In the genomic region with DNA sequence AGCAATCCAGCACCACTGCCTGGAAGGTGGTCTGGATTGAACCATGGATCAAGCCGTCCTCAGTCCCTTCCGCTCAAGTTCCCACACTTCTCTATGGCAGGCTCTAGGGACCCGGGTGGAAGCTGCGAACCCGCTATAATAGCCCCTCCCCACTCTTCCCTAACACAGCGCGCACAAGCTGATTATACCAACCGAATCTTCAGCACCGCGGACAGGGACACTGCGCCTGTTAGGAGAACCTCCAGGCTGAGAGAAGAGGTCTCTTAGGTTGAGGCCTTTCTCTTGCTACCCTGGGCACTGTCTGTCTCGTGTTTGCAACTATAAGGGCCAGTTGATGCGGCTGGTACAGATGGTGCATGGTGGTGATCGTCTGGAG, we compare ENCODE assay signal across 10 mouse cellular contexts. TPM values are rescaled to one million over a fixed set of nuclear protein-coding genes. Genes with fewer than 3 reads are reported as not detected.
A peak's percentile ranks its signal among the peaks of the same experiment; 100 is the strongest.
DNase-seq lines count a peak whose midpoint lies in the region; ATAC-seq and TF ChIP-seq lines count a peak whose summit lies in the region.
"Had no signal": no experiment of that assay in that cellular context is flagged by ENCODE, and none has a peak within 500 bp of the region (broad histone marks: within the 10 kb centered on the region; RNA-seq: fewer than 3 reads in every experiment).

No protein-coding gene starts in this region.

- DNase-seq in cerebellum, adult 11-12 months, result peak; percentile 36
- no peak for DNase-seq in cerebellum, adult 8-10 months
- peak; percentile 25 for DNase-seq in Patski (ENCODE audit: low read depth, low spot score)
- DNase-seq in embryonic facial prominence, embryonic 11.5 days (ENCODE audit: low spot score), result peak; percentile 96
- DNase-seq in heart, postnatal 36 days, result peak; percentile 52 to 65
- peak; percentile 84 for DNase-seq in neural tube, embryonic 10.5 days (ENCODE audit: extremely low spot score, low spot score)
- peak; percentile 49 to 72 for DNase-seq in urinary bladder, postnatal 4 days (ENCODE audit: low spot score in 2 of 2)

- CTCF ChIA-PET in Patski (lab: Charles Lee), result no interaction called here

- H3K27me3 ChIP-seq in Patski, result peaks cover 24% of the 10 kb centered on the region
- H3K27me3 ChIP-seq in embryonic facial prominence, embryonic 11.5 days (ENCODE audit: control insufficient read depth, insufficient read depth, low read length), result peaks cover 50% of the 10 kb centered on the region
- H3K27me3 ChIP-seq in limb, embryonic 12.5 days, result peaks cover 95% of the 10 kb centered on the region

- POLR2A ChIA-PET in Patski (lab: Charles Lee), result no interaction called here

- H3K9me3 ChIP-seq in embryonic facial prominence, embryonic 11.5 days (replicated peaks; ENCODE audit: control insufficient read depth, low read length), result no peaks in the 10 kb centered on the region
- H3K9me3 ChIP-seq in limb, embryonic 12.5 days, result no peaks in the 10 kb centered on the region
- H3K9me3 ChIP-seq: lung, embryonic 15.5 days had no signal

- no peak overlapping the region for H3K9ac ChIP-seq in embryonic facial prominence, embryonic 11.5 days (replicated peaks; ENCODE audit: low read length)
- no peak overlapping the region for H3K9ac ChIP-seq in limb, embryonic 12.5 days (replicated peaks)
- H3K9ac ChIP-seq: lung, embryonic 15.5 days had no signal

- H3K27ac ChIP-seq in embryonic facial prominence, embryonic 11.5 days (replicated peaks; ENCODE audit: low read depth, low read length), result no peak overlapping the region
- no peak overlapping the region for H3K27ac ChIP-seq in limb, embryonic 12.5 days
- H3K27ac ChIP-seq: lung, embryonic 15.5 days had no signal

- no peaks in the 10 kb centered on the region for H3K36me3 ChIP-seq in embryonic facial prominence, embryonic 11.5 days (replicated peaks; ENCODE audit: control insufficient read depth, insufficient read depth, low read depth, low read length)
- H3K36me3 ChIP-seq in limb, embryonic 12.5 days, result no peaks in the 10 kb centered on the region
- H3K36me3 ChIP-seq: lung, embryonic 15.5 days had no signal

- in situ Hi-C loops in Patski (cut with MboI; ENCODE audit: low pct_unique_long_range_greater_than_20kb), result no loop called here

- WGBS in embryonic facial prominence, embryonic 11.5 days, result 1% methylated on average over 14 of the region's 14 CpGs
- WGBS in limb, embryonic 12.5 days, result under 1% methylated on average over 14 of the region's 14 CpGs

- intact Hi-C loops in heart, postnatal 36 days (cut with DNase I), result no loop called here

- peak; percentile 57 for ATAC-seq in Patski
- ATAC-seq in embryonic facial prominence, embryonic 11.5 days (replicated peaks; ENCODE audit: insufficient number of reproducible peaks, low FRiP score, low TSS enrichment, low read depth), result no peak; the same call in 1 of the 2 replicates
- ATAC-seq in limb, embryonic 12.5 days (ENCODE audit: insufficient number of reproducible peaks, insufficient read depth, low FRiP score, low TSS enrichment, low read depth), result peak; percentile 58

- TF ChIP-seq CTCF in Patski (IDR thresholded peaks at IDR 0.05), result no peak

- H3K4me1 ChIP-seq in embryonic facial prominence, embryonic 11.5 days (ENCODE audit: control insufficient read depth, insufficient read depth, low read length), result peaks cover 10% of the 10 kb centered on the region
- peaks cover 26% of the 10 kb centered on the region for H3K4me1 ChIP-seq in limb, embryonic 12.5 days (replicated peaks)

- peak overlapping the region; percentile 24 for H3K4me2 ChIP-seq in embryonic facial prominence, embryonic 11.5 days (ENCODE audit: low read depth, low read length)
- H3K4me2 ChIP-seq in limb, embryonic 12.5 days, result peak overlapping the region; percentile 20
- H3K4me2 ChIP-seq: lung, embryonic 15.5 days had no signal

- no peak overlapping the region for H3K4me3 ChIP-seq in embryonic facial prominence, embryonic 11.5 days (ENCODE audit: low read depth, low read length)
- H3K4me3 ChIP-seq in limb, embryonic 12.5 days (replicated peaks), result no peak overlapping the region
- H3K4me3 ChIP-seq: lung, embryonic 15.5 days had no signal

RNA-seq across cellular contexts. Expression of gene Syt6, which starts 1.3 kb away (rescaled TPM):
- polyA plus RNA-seq in Patski (2021), result not detected
- 3.2 and 4.5 TPM in 2 replicates for polyA plus RNA-seq in embryonic facial prominence, embryonic 11.5 days (2014; fragmentation: Nextera tagmentation; extraction: Ambion mirVana)
- total RNA-seq in heart, postnatal 36 days (2021), result not detected
- 0.14 and 0.18 TPM in 2 replicates for polyA plus RNA-seq in limb, embryonic 12.5 days (2016; fragmentation: Nextera tagmentation; extraction: Ambion mirVana)
- polyA plus RNA-seq: C2C12 had no signal
